Mouse (Mus musculus): ENCODE measurements around the gene Oser1.

Oser1 gene

DNA sequence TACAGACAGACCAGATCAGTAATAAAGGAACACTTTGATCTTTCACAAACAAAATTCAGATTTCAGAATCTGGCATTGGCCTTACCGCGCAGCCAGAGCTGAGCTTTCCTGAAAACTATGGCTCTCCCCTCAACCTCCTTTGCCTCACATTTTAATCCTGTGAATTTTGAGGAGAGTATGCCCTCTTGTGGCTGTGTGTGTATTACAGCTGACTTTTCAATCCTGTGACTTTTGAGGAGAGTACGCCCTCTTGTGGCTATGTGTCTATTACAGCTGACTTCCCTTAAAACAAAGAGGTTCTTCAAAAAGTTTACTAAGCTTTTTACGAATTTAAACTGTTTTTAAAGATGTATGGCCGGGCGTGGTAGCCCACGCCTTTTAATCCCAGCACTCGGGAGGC lies 23.3 kb downstream of the Oser1 start:
- DNase-seq (ENCODE audit: low spot score): peak; percentile 79

DNA sequence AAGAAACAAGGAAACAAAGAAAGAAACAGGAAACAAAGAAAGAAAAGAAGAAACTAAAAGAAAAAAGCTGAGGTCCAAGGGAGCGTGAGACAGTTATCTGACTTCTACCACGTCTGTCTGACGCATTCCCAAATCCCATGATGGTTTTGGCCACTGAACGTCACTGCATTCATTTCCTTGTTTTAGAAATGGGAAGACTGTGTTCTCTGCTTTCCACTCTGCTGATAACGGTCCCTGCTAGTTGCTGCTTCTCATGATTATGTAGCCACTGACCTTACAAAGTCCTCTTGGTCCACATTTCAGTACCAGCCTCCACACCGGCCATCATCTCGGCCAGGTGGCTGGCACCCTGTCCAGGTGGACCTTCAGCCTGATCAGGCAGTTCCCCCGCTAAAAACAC lies 25.3 kb downstream of the Oser1 start:
- no peak for DNase-seq (ENCODE audit: low spot score)

DNA sequence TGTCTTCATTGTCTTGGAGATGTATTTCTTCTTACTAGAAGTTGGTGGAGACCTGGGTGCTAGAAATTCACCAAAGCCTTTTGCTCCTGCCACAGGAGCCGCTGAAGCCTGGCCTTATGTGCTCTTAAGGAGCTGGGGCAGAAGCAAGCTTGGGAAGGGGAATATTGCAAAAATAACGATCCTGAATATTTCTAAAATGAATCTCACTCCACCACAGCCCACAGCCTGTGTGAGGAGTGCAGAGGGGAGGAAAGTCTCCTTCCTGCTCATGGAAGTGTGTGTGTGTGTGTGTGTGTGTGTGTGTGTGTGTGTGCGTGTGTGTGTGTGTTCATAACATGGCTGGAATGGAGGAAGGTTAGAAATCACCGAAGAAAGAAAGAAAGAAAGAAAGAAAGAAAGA lies 25.7 kb downstream of the Oser1 start:
- DNase-seq (ENCODE audit: low spot score): no peak

DNA sequence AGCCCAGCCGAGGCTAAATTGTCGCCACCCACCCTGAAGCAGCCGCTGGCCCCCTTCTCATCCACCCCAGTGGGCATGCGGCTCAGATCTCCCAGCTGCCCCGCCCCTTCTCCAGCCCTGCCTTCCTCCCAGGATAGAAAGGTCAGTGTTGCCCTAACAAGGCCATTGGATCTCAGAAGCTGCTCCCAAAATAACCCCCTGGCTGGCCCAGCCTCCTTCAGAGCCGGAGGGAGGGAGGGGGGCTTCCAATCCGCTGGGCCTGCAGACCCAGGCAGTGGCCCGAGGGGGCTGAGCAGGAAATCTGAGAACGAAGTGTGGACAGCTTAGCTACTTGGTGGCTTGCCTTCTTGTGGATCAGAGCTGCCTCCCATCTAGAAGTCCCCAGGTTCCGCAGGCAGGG lies 26.6 kb downstream of the Oser1 start, which contains the start of gene Jph2:
Gene Jph2 (minus strand): TSS at position 89 of the 400 bp plus-strand sequence.
- peak; percentile 60 for DNase-seq (ENCODE audit: low spot score)

DNA sequence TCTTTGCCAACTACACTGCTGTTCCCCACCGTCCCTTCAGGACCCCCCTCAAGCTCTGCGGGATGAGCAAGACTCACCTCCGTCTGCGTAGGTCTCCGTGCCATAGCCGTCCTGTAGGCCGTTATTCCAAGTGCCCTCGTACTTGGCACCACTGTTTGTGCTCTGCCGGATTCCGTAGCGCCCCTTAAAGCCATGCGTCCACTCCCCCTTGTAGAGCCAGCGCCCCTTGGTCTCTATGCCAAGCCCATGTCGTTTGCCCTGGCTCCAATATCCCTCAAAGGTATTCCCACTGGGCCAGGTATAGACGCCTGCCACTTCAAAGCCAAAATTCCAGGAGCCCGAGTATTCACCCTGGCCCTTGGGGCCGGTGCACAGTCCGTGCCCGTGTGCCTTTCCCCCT lies 27.4 kb downstream of the Oser1 start:
- DNase-seq (ENCODE audit: low spot score): no peak

DNA sequence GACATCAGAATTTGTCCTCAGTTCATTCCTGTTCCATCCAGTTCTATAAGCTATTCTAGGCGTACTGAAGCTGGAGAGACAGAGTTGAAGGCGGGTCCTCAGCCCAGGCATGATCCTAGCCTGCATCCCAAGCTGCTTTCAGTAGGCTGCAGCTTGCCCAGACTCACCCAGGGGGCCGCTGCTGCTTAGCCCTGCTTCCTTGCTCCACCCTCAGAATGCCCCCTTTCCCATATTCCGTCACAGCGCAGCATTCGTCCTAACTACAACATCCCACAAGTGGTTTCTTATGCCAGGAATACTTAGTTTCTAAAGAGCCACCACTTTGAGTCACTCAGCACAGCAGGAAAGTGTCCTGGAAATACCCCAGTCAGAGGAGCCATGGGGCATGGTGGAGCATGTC lies 29.5 kb downstream of the Oser1 start:
- DNase-seq (ENCODE audit: low spot score): no peak

DNA sequence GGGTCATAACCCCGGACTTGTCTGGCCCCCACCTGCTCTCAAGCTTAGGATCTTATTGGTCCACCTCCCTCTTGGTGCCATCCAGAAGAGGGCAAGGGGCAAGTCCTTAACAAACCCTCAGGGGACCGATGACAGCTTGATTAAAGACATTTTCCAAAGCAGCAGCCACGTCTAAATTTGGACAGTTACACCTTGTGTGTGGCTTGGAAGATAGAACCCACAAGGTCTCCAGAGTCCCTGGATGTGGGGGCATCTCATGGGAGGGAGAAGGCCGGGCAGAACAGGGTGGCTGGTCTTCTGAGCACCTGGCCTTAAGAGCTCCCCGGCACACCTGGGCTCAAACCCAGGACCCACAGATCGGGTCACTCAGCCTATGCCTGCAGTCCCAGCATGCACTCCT lies 30.5 kb downstream of the Oser1 start:
- DNase-seq (ENCODE audit: low spot score): no peak

DNA sequence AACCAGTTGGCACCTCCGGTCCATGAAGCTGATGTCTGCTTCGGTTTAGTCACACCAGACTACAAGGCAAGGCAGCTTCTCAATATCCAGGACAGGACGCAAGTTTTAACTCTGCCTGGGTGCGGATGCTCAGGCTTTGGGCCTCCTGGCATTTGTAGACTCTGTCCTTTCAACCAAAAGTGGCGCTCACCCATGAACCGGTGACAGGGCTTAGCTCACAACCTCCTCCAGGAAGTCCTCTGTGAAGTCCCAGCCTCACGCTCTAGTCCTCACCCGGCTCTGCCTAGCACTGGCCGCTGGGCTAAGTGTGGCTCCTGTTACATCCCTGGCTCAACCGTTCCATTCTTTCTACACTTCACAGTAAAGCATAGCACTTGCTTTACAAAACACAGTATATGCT lies 31.3 kb downstream of the Oser1 start:
- no peak for DNase-seq (ENCODE audit: low spot score)

DNA sequence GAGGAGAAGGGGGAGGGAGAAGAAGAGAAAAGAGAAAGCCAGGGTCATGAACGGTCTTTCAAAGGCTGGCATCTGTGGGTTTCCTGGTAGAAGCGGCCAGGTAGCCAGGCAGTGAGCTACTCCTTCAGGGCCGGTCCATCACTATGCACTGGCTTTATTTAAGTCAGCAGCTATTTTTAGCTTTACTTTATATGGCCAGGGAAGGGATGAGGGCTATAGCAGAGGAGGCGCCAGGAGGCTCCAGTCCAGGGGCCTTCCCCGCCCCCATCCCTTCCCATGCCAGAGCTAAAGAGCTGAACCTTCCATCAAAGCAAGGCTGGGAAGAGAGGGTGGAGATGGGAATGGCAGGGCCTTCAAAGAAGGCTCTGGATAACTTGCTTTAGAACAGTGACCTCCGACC lies 32.1 kb downstream of the Oser1 start:
- DNase-seq (ENCODE audit: low spot score): peak; percentile 48

DNA sequence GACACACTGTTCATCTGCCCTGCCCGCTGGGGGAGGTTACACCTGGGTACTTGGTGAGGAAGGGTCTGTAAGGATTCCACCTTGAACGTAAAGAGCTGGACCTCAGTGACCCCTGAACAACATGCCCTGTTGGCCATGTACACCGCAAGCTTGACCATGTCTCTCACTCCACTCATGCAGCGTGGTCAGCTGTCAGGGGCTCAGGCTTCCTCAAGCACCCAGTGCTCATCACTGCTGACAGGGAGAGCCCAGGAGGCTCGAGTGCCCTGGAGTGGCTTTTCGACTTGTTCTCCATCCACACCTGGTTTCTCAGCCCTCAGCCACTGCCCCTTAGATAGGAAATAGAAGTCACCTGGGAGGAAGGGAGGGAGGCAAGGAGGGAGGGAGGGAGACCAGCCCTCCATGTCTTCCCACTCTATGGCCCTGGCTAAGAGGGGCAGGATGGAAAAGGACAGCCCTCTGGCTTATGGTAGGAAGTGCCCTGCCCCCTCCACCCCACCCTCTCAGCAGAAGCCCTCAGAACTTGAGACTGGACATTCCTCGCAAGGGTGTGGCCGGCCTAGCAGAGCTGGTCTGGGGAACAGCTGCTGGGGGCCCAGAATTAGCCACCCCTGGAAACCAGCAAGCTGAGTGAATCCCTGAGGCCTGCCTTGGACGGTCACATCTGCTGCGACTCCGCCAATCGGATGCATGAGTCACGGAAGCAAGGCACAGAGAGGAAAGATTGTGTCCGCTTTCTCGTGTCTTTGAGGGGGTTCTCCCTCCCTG lies 37.9 kb downstream of the Oser1 start:
- peak; percentile 63 for DNase-seq (ENCODE audit: low spot score)

DNA sequence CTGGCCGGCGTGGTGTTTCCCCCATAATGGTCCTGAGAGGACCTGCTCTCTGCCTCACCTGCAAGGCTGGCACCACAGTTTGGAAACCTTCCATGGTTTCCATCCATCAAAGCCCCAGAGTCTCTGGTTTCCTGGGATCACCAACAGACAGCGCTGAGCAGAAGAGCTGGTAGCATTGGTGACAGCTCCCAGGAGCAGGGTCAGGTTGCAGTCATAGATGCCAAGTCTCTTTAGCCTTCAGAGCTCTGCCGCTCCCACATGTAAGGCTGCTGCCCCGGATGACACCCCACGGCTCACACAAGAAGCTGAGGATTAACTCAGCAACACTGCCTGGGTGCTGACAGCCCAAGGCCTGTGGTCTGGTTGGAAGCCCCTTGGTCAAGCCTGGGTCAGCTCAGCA lies 39.4 kb downstream of the Oser1 start:
- no peak for DNase-seq (ENCODE audit: low spot score)

DNA sequence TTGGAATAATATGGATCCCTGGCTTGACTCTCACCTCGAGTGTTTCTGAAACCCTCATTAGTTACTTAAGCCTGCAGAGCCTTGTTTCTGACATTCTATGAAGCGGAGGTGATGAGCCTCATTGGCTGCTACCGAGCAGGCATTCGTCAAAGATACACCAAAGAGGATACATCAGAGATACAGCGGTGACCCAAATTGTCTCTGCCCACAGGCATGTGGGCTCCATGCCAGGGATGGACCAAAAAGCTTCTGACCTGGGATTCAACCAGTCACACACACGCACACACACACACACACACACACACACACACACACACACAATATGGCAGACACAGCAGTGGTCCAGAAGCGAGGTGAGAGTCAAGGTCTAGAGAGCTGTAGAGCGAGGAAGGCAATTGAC lies 43.3 kb downstream of the Oser1 start:
- DNase-seq (ENCODE audit: low spot score): no peak

DNA sequence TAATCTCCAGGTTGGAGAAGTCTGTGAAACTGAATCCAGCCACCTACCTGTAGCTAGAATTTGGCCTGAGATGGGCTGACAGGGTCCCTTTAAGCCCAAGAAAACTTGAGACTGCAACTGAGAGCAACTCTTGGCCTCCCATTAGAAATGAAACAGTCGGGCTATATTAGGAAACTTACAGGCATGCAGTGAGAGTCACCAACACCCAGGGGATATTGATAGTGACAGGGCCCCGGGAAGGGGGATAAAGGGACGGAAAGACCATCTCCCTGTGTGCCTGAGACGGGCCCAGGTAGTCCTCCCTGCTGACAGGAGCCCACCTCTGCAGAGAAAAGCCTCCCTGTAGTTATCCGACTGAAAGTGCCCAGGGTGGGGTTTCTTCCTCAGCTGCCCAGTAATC lies 45.1 kb downstream of the Oser1 start:
- DNase-seq (ENCODE audit: low spot score): no peak

DNA sequence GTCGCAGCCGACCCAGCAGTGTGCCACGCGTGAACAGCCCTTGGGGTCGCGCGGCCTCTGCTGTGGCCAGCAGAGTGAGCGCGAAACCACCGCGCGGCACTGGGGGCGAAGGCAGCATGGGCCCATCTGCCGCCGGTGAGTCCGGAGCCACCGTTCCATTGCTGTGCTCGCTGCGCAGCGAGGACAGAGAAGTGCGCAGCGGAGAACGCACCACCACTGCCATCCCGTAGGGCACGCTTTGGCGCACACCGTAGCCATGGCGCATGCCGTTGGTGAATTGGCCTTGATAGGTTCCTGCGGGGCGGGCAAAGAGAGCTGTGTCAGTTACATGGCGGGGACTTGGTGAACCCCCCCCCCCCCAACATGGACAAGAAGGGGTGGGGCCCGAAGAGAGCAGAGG lies 48.4 kb downstream of the Oser1 start:
- DNase-seq (ENCODE audit: low spot score): no peak

DNA sequence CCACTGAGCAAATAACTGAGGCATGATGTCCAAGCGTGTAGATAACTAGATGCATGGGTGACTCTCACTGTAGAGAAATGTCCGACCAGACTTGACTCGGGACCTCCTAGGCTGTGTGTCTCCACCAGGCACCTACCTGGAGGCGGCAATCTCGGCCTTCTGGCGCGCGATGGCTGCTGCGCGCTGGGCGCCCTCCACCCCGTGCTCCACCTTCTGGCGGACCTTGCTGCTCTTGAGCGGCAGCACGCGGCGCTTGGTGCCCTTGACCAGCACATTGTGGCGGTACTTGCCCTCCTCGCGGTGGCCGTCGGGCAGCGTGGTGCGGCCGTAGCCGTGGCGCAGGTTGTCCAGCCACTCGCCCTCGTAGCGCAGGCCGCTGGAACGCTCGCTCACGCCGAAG lies 49.0 kb downstream of the Oser1 start:
- DNase-seq (ENCODE audit: low spot score): no peak

DNA sequence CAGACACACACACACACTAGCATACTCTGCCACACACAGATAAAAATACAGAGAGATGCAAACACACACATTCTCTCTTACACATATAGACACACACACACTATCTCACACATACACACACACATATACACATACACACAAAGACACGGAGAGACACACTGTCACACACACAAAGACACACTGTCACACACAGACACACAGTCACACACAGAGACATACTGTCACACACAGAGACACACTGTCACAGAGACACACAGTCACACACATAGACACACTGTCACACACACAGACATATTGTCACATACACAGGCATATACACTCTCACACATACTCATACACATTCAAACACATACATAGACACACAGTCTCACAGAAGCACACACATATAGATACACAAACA lies 51.9 kb downstream of the Oser1 start:
- DNase-seq (ENCODE audit: low spot score): no peak

DNA sequence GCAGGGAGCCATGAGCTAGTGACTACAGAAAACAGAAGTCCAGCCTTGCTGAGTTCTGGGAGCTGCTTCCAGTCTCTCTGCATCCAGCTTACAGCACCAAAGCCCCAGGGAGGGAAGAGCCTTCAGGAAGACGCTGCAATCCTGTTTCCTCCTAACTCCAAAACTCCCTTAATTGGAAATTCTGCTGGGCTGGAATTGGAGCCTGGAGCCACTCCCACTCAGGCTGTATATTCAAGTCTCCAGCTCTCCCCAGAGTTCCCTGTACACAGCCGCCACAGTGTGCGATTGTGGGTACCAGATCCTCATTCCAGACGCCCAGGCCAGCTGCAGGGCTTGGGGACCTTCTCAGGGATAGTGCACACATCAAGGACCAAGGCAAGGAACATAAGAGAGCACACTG lies 54.3 kb downstream of the Oser1 start:
- peak; percentile 27 for DNase-seq (ENCODE audit: low spot score)

DNA sequence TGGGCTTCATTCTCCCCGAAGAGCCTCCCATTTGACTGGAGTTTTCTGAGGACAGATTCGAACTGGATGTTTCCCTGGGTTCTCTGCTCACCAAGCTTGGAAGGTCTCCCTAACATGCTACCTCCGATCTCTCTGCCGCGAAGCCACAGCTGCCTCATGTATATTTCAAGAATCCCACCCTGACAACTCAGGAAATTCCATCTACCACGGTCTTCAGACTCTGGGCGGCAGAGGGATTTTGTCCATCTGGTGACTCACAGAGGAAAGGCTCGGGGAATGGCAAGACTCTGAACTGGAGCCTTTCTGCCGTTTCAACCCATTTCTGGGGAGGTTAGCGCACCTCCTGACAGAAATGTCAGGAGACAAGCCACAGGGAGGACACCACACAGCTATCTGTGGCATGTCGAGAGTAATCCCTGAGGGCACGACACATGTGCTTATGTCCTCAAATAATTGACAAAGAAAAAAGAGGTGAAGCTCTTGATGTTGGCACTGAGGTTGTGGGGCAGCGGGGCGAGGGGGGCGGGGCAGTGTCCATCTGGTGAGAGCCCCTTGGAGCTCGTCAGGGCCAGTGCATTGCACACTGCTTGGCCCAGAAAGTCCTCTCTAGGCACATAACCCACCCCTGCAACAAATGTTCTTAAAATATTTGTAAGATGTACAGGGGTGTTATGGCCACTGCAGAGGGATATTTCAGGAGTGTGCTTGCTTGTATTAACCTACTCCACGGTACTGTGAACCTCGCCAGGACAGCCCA lies 59.5 kb downstream of the Oser1 start:
- DNase-seq (ENCODE audit: low spot score): peak; percentile 32

DNA sequence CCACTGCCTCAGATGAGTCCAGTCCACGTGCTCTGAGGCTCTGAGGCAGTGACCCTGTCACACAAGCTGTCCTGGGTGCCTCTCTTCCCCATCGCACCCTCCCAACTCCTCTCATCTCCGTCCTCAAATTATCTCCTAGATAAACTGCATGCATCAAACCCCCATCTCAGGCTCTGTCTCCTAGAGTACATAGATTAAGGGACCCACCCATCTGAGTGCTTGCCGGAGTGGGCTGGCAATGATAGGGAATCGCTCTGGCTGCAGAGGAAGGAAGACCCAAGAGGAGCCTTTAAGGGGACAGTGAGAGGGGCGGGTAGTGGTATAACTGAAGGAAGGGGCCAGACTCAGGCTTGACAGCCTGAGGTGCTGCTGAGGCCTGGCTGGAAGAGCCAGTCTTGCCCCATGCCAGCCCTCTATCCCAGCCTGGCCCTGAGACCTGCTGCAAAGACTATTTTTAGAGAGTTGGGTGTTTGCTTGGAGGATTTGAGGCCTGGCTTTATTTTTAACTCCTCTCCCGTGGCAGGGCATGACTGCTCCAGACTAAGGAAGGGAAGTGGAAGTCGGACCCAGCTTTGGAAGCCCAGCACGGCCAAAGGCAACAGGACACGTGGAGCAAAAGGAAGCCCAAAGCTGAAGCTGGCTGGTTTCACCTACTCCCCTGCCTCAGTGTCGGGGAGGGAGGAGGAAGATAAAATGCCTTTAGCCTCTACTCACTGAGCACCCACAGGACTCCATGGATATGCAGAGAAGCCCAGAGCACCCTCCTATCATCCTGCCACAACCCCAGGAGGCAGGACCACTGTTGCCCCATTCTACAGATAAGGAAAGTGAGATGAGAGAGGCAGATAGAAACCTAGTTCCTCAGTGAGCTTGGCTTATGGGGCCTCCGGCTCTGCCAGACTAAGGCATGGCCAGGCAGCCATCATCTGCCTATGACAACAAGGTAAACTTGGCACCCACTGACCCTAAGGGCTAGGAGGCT lies 61.3 kb downstream of the Oser1 start:
- no peak for DNase-seq (ENCODE audit: low spot score)

DNA sequence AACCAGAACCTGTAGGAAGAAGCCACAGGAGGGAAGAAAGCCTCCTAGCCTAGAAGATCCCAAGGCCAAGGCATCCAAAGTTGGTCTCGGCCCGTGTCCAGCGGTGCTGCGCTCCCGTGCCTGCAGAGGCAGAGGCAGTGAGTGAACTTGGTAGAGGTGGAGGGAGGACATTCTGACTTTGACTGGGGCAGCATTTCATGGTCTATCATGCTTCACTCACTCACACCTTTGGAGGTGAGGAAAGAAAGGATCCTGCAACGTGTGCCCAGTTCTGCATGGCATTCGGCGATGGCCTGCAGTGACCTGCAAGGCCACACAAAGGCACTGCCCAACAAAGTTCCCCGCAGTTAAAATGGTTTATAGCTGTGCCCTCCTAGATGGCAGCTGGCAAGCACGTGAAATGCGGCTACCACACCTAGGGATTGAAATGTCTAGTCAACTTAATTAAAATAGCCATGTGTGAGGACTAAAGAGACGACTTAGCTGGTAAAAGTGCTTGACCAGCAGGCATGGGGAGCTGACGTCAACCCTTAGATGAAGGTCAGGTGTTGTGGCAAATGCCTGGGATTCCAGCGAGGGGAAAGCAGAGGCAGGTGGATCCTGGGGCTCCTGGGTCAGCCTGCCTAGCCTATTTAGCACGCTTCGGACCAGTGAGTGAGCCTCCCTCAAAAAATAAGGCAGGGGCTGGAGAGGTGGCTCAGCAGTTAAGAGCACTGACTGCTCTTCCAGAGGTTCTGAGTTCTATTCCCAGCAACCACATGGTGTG lies 63.5 kb downstream of the Oser1 start:
- no peak for DNase-seq (ENCODE audit: low spot score)

DNA sequence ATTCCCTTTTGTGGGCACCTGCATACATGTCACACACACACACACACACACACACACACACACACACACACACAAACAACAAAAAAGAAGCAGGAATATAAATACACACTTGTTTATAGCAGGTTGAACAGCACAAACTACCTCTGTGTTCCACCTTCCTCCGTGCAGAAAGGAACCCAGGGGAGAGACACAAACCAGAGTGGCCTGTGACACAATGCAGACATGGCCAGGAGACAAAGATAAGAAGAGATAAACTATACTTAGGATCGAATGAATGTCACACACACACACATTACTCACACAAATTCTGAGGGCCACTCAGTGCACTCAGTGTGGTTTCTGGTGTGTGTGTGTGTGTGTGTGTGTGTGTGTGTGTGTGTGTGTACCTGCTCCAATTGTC lies 65.2 kb downstream of the Oser1 start:
- no peak for DNase-seq (ENCODE audit: low spot score)

DNA sequence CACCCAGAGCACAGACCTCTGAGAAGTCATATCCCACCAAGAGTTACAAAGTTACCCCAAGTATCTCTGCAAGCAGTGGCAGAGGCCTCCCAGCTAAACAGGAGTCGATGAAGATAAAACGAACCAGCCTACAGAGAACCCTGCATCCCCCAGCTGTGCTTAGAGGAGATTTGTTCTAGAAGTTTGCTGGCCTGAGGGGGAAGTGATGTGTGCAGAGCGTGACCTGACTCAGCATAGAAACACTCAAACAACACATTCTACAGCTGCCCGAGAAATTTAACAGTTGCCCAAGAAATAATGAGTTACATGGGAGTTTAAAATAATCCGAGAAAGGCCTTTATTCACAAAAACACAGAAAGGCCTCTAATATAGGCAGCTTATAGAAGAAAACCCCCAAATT lies 65.8 kb downstream of the Oser1 start:
- no peak for DNase-seq (ENCODE audit: low spot score)
